Mouse (Mus musculus): Measurements from ENCODE around the gene Tsen54. TPM values are rescaled to one million over a fixed set of nuclear protein-coding genes. Genes with fewer than 3 reads are reported as not detected.

Tsen54 gene
- total RNA-seq, 1 experiment: 63.6 TPM

DNA sequence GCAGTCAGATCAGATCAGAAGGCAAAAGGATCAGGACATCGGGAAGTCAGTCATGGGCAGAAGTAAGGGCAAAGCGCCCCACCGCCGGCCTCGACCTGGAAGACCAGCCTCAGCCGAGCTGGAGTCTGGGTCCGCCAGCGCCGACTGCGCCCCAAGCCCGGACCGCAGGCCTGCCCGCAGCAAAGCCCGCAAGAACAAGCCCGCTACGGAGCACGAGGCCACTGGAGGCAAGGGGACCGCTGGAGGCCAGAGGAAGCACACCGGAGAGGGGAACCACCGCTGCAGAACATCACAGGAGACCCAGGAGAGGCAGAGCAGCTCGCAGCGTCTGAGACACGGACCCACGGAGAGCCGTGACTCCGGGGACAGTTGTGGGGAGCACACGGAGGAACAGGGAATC, 43.8 kb downstream of the Tsen54 start, which contains the start of gene Myo15b:
TSS of gene Myo15b (plus strand) at position 53 of the 400 bp plus-strand sequence.
- Histone ChIP-seq H3K9me3 (ENCODE audit: control insufficient read depth, insufficient read depth, low read depth, low read length) (no peaks in the 10 kb centered on the region), H3K9ac (ENCODE audit: insufficient read depth, low read depth, low read length, poor library complexity, severe bottlenecking) (peak within 1 kb of the TSS; percentile 31), H3K4me1 (ENCODE audit: control insufficient read depth in 2 of 2, insufficient read depth in 2 of 2, low read length in 2 of 2, poor library complexity in 1 of 2) (no peaks in the 10 kb centered on the region), H3K36me3 (ENCODE audit: control insufficient read depth, insufficient read depth, low read length, poor library complexity, severe bottlenecking) (peaks cover 15% of the 10 kb centered on the region), H3K4me3 (ENCODE audit: insufficient read depth in 1 of 2, low read depth in 1 of 2, low read length in 2 of 2, poor library complexity in 1 of 2, severe bottlenecking in 1 of 2) (peak within 1 kb of the TSS; percentile 63 to 66), H3K27ac (ENCODE audit: insufficient read depth, low read depth, low read length, poor library complexity, severe bottlenecking) (no peak within 1 kb of the TSS)
- no peak for DNase-seq (ENCODE audit: low read depth, low spot score)
- TF ChIP-seq HCFC1 (IDR thresholded peaks at IDR 0.05; ENCODE audit: borderline replicate concordance, insufficient read depth, low read length) (no peak), CHD2 (IDR thresholded peaks at IDR 0.05; ENCODE audit: low read depth, low read length) (no peak), ZNF384 (IDR thresholded peaks at IDR 0.05; ENCODE audit: low read depth, low read length) (no peak), ZC3H11A (IDR thresholded peaks at IDR 0.05; ENCODE audit: borderline replicate concordance, low read depth, low read length) (no peak), MAFK (IDR thresholded peaks at IDR 0.05; ENCODE audit: insufficient read depth, low read depth, low read length) (no peak)
- in situ Hi-C loops (cut with MboI; ENCODE audit: low sequenced_read_pairs in 2 of 2, unreplicated experiment in 2 of 2): no loop called here

DNA sequence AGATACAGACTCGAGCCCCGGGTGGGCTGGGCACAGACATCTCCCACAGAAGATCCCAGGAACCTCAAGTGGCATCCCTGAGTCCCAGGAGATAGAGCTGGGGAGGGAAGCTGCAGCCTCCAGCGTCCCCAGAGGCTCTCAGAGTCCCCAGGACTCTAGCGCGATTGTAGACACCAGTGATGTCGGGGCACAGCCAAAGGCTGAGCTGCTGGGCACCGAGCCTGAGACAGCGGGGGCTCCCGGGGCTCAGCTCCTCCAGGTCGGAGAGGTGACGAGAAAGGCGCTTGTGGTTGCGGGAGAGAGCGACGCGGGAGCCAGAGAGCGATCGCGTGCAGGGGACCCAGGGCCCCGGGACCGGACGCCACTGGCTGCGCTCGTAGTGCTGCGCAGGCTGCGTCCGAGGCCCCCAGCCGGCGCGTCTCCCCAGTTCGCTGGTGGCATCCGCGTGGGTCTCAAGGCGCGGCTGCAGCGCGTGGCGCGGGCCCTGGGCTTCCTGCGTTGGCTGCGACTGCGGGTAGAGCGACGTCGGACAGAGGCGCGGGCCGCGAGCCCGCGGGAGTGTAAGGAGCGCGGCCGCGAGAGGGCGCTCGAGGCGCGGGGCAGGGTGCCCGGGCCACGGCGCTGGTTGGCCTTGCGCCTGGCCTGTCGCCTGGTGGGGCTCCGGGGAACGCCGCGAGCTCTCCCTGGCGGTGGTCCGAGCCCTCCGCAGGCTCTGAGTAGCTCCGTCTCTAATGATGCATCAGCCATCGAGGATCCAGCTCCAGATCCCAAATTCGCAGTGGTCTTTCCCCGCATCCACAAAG, 44.8 kb downstream of the Tsen54 start:
- Histone ChIP-seq H3K9me3 (ENCODE audit: control insufficient read depth, insufficient read depth, low read depth, low read length) (no peaks in the 10 kb centered on the region), H3K36me3 (ENCODE audit: control insufficient read depth, insufficient read depth, low read length, poor library complexity, severe bottlenecking) (peaks cover 6% of the 10 kb centered on the region), H3K9ac (ENCODE audit: insufficient read depth, low read depth, low read length, poor library complexity, severe bottlenecking) (peak overlapping the region; percentile 31), H3K4me1 (ENCODE audit: control insufficient read depth in 2 of 2, insufficient read depth in 2 of 2, low read length in 2 of 2, poor library complexity in 1 of 2) (peaks cover 0 to under 1% of the 10 kb centered on the region in 2 experiments; a peak in 1 of 4 replicates), H3K27ac (ENCODE audit: insufficient read depth, low read depth, low read length, poor library complexity, severe bottlenecking) (no peak overlapping the region), H3K4me3 (ENCODE audit: insufficient read depth in 1 of 2, low read depth in 1 of 2, low read length in 2 of 2, poor library complexity in 1 of 2, severe bottlenecking in 1 of 2) (peak overlapping the region; percentile 63 to 66)
- TF ChIP-seq CHD2 (IDR thresholded peaks at IDR 0.05; ENCODE audit: low read depth, low read length) (no peak), HCFC1 (IDR thresholded peaks at IDR 0.05; ENCODE audit: borderline replicate concordance, insufficient read depth, low read length) (peak; percentile 52; the same call in 1 of the 2 replicates)
- in situ Hi-C loops (cut with MboI; ENCODE audit: low sequenced_read_pairs in 2 of 2, unreplicated experiment in 2 of 2): no loop called here
- peak; percentile 29 for DNase-seq (ENCODE audit: low read depth, low spot score)

DNA sequence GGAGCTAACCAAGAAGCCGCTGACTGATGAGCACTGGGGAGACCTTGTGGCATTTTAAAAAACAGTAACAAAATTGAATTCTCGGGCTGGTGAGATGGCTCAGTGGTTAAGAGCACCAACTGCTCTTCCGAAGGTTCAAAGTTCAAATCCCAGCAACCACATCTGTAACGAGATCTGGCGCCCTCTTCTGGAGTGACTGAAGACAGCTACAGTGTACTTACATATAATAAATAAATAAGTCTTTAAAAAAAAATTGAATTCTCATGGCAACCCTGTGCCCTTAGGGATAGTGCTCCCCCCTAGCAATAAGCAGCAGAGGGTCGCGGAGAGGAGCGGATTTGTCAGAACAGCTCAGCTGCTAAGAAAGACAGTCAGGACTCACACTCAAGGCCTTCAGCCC, 49.4 kb downstream of the Tsen54 start:
- no peak overlapping the region for H3K9ac ChIP-seq (ENCODE audit: insufficient read depth, low read depth, low read length, poor library complexity, severe bottlenecking)
- DNase-seq (ENCODE audit: low read depth, low spot score): no peak
- in situ Hi-C loops (cut with MboI; ENCODE audit: low sequenced_read_pairs in 2 of 2, unreplicated experiment in 2 of 2): no loop called here
- no peak for TF ChIP-seq MAFK (IDR thresholded peaks at IDR 0.05; ENCODE audit: insufficient read depth, low read depth, low read length)
- no peak for TF ChIP-seq HCFC1 (IDR thresholded peaks at IDR 0.05; ENCODE audit: borderline replicate concordance, insufficient read depth, low read length)
- no peak for TF ChIP-seq ZNF384 (IDR thresholded peaks at IDR 0.05; ENCODE audit: low read depth, low read length)
- no peak for TF ChIP-seq CHD2 (IDR thresholded peaks at IDR 0.05; ENCODE audit: low read depth, low read length)
- TF ChIP-seq ZC3H11A (IDR thresholded peaks at IDR 0.05; ENCODE audit: borderline replicate concordance, low read depth, low read length): no peak
- H3K36me3 ChIP-seq (ENCODE audit: control insufficient read depth, insufficient read depth, low read length, poor library complexity, severe bottlenecking): no peaks in the 10 kb centered on the region
- H3K9me3 ChIP-seq (ENCODE audit: control insufficient read depth, insufficient read depth, low read depth, low read length): no peaks in the 10 kb centered on the region
- H3K4me1 ChIP-seq (ENCODE audit: control insufficient read depth in 2 of 2, insufficient read depth in 2 of 2, low read length in 2 of 2, poor library complexity in 1 of 2): peaks cover 0 to 10% of the 10 kb centered on the region in 2 experiments; a peak in 2 of 4 replicates
- no peak overlapping the region for H3K27ac ChIP-seq (ENCODE audit: insufficient read depth, low read depth, low read length, poor library complexity, severe bottlenecking)
- no peak overlapping the region for H3K4me3 ChIP-seq (ENCODE audit: insufficient read depth in 1 of 2, low read depth in 1 of 2, low read length in 2 of 2, poor library complexity in 1 of 2, severe bottlenecking in 1 of 2)

DNA sequence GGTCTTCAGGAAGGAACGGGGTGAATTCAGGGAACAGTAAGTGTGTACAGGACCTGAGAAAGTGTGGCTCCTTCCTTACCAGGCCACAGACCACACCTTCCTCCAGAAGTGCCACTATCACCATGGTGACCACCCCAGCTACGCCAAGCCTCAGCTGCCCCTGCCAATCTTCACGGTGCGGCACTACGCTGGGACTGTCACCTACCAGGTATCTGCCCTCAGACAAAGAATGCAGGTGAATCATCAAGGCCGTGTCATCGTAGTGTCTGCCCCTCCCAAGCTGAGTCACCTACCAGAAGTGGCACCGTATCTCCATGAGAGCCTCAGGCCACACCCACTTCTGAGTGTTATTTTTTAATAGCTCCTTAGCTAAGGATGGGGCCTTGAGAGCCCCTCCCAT, 54.9 kb downstream of the Tsen54 start:
- Histone ChIP-seq H3K4me1 (ENCODE audit: control insufficient read depth in 2 of 2, insufficient read depth in 2 of 2, low read length in 2 of 2, poor library complexity in 1 of 2) (peaks cover 0 to 15% of the 10 kb centered on the region in 2 experiments; a peak in 2 of 4 replicates), H3K9ac (ENCODE audit: insufficient read depth, low read depth, low read length, poor library complexity, severe bottlenecking) (no peak overlapping the region), H3K9me3 (ENCODE audit: control insufficient read depth, insufficient read depth, low read depth, low read length) (no peaks in the 10 kb centered on the region), H3K36me3 (ENCODE audit: control insufficient read depth, insufficient read depth, low read length, poor library complexity, severe bottlenecking) (no peaks in the 10 kb centered on the region; the same call in 1 of the 2 replicates), H3K4me3 (ENCODE audit: insufficient read depth in 1 of 2, low read depth in 1 of 2, low read length in 2 of 2, poor library complexity in 1 of 2, severe bottlenecking in 1 of 2) (no peak overlapping the region), H3K27ac (ENCODE audit: insufficient read depth, low read depth, low read length, poor library complexity, severe bottlenecking) (no peak overlapping the region)
- no peak for TF ChIP-seq ZNF384 (IDR thresholded peaks at IDR 0.05; ENCODE audit: low read depth, low read length)
- TF ChIP-seq CHD2 (IDR thresholded peaks at IDR 0.05; ENCODE audit: low read depth, low read length): no peak
- TF ChIP-seq MAFK (IDR thresholded peaks at IDR 0.05; ENCODE audit: insufficient read depth, low read depth, low read length): no peak
- TF ChIP-seq ZC3H11A (IDR thresholded peaks at IDR 0.05; ENCODE audit: borderline replicate concordance, low read depth, low read length): no peak
- no peak for TF ChIP-seq HCFC1 (IDR thresholded peaks at IDR 0.05; ENCODE audit: borderline replicate concordance, insufficient read depth, low read length)
- no peak for DNase-seq (ENCODE audit: low read depth, low spot score)
- in situ Hi-C loops (cut with MboI; ENCODE audit: low sequenced_read_pairs in 2 of 2, unreplicated experiment in 2 of 2): no loop called here

Measured in ES-E14 (cell line).